ENCODE assay signal across 8 mouse cellular contexts in genomic region chr7:68070626-68071025, GRCm38 (mm10).
DNase-seq lines count a peak whose midpoint lies in the region; ATAC-seq and TF ChIP-seq lines count a peak whose summit lies in the region.

No protein-coding gene starts in this region.

- H3K36me3 ChIP-seq in kidney, embryonic 16.5 days (ENCODE audit: insufficient read depth, low read length), result no peaks in the 10 kb centered on the region
- H3K36me3 ChIP-seq in liver, embryonic 16.5 days (ENCODE audit: control insufficient read depth, insufficient read depth), result no peaks in the 10 kb centered on the region
- no peaks in the 10 kb centered on the region for H3K36me3 ChIP-seq in spleen, adult 2 months (ENCODE audit: control insufficient read depth, insufficient read depth, low read length)

- TF ChIP-seq POLR2A in spleen, adult 2 months (IDR thresholded peaks at IDR 0.05; ENCODE audit: low read depth, low read length), result no peak

- peak; percentile 86 for ATAC-seq in common myeloid progenitor, adult 5-6 weeks (replicated peaks; ENCODE audit: low read depth, poor library complexity, severe bottlenecking)
- ATAC-seq in kidney, embryonic 16.5 days (ENCODE audit: low FRiP score, low TSS enrichment), result 0 out of 2 replicates have a peak, but pooled peaks have one; percentile 40
- ATAC-seq in liver, embryonic 16.5 days (ENCODE audit: low read depth), result peak; percentile 85

- H3K4me1 ChIP-seq in kidney, embryonic 16.5 days (ENCODE audit: insufficient read depth, low read length), result peaks cover 55% of the 10 kb centered on the region
- peaks cover 6% of the 10 kb centered on the region for H3K4me1 ChIP-seq in liver, embryonic 16.5 days (ENCODE audit: control insufficient read depth, low read depth, low read length)
- no peaks in the 10 kb centered on the region for H3K4me1 ChIP-seq in spleen, adult 2 months (ENCODE audit: control insufficient read depth, insufficient read depth, insufficient read length)

- no peak overlapping the region for H3K4me3 ChIP-seq in kidney, embryonic 16.5 days (ENCODE audit: low read length)
- no peak overlapping the region for H3K4me3 ChIP-seq in liver, embryonic 16.5 days (ENCODE audit: low read depth, low read length)
- H3K4me3 ChIP-seq in spleen, adult 2 months (ENCODE audit: extremely low read depth, insufficient read depth, insufficient read length), result no peak overlapping the region

- H3K4me2 ChIP-seq in kidney, embryonic 16.5 days (replicated peaks; ENCODE audit: low read depth, low read length), result no peak overlapping the region
- H3K4me2 ChIP-seq in liver, embryonic 16.5 days (ENCODE audit: low read depth, low read length), result peak overlapping the region; percentile 41

- no peak overlapping the region for H3K9ac ChIP-seq in kidney, embryonic 16.5 days (replicated peaks; ENCODE audit: low read length)
- H3K9ac ChIP-seq in liver, embryonic 16.5 days (ENCODE audit: low read depth, low read length), result 0 out of 2 replicates have a peak overlapping the region, but pooled peaks have one; percentile 18

- TF ChIP-seq CTCF in spleen, adult 2 months (IDR thresholded peaks at IDR 0.05; ENCODE audit: extremely low read depth, insufficient read depth, insufficient read length, insufficient replicate concordance), result no peak

- no peaks in the 10 kb centered on the region for H3K9me3 ChIP-seq in kidney, embryonic 16.5 days (ENCODE audit: low read length)
- no peaks in the 10 kb centered on the region for H3K9me3 ChIP-seq in liver, embryonic 16.5 days (replicated peaks; ENCODE audit: control insufficient read depth, low read length)

- no peaks in the 10 kb centered on the region for H3K27me3 ChIP-seq in kidney, embryonic 16.5 days (ENCODE audit: insufficient read depth, low read length)
- peaks cover 4% of the 10 kb centered on the region; the same call in 1 of the 2 replicates for H3K27me3 ChIP-seq in liver, embryonic 16.5 days (ENCODE audit: control insufficient read depth, insufficient read depth, low read depth, low read length)
- H3K27me3 ChIP-seq in spleen, adult 2 months (ENCODE audit: control insufficient read depth, insufficient read depth, low read length), result no peaks in the 10 kb centered on the region

- no peak overlapping the region for H3K27ac ChIP-seq in kidney, embryonic 16.5 days (ENCODE audit: low read length)
- H3K27ac ChIP-seq in liver, embryonic 16.5 days (ENCODE audit: low read length), result 0 out of 2 replicates have a peak overlapping the region, but pooled peaks have one; percentile 17
- H3K27ac ChIP-seq in spleen, adult 2 months (ENCODE audit: insufficient read depth, low read length), result no peak overlapping the region

- 19% methylated on average over 7 of the region's 7 CpGs for WGBS in kidney, embryonic 16.5 days
- 6% methylated on average over 7 of the region's 7 CpGs for WGBS in liver, embryonic 16.5 days (ENCODE audit: insufficient replicate concordance)
- 8% methylated on average over 7 of the region's 7 CpGs for WGBS in spleen, adult 2 months

- peak; percentile 39 for DNase-seq in embryo, embryonic 11 days
- no peak for DNase-seq in embryo, embryonic 10.5 days (ENCODE audit: low spot score)
- peak; percentile 74 for DNase-seq in adipocyte (ENCODE audit: low spot score)
- DNase-seq in heart, adult 8-10 months (ENCODE audit: low spot score), result peak; percentile 71
- peak; percentile 20 to 47 for DNase-seq in spleen, adult 2 months (ENCODE audit: low read depth in 1 of 2, low spot score in 2 of 2)
